Mouse (Mus musculus): Measurements from ENCODE around the gene Ryk. TPM values are rescaled to one million over a fixed set of nuclear protein-coding genes. Genes with fewer than 3 reads are reported as not detected.
A peak's percentile ranks its signal among the peaks of the same experiment; 100 is the strongest.

Ryk gene
- polyA plus RNA-seq, 1 experiment from 2014 or later, result 12.5 TPM

- H3K4me1 ChIP-seq (ENCODE audit: control insufficient read depth, insufficient read depth, low read length), result peaks cover 59% of the 10 kb centered on the region
- no peaks in the 10 kb centered on the region for H3K27me3 ChIP-seq (ENCODE audit: control insufficient read depth, insufficient read depth, low read length)
- peak overlapping the region; percentile 82 for H3K27ac ChIP-seq (ENCODE audit: low read length)
- H3K9me3 ChIP-seq (replicated peaks; ENCODE audit: control insufficient read depth, low read length), result no peaks in the 10 kb centered on the region
- peak overlapping the region; percentile 49 for H3K9ac ChIP-seq (ENCODE audit: low read length)
- 51% methylated on average over 7 of the region's 7 CpGs for WGBS
- no peak overlapping the region for H3K4me3 ChIP-seq (ENCODE audit: low read length)
- ATAC-seq (replicated peaks; ENCODE audit: extremely low read depth, insufficient read depth, low FRiP score), result no peak
- H3K4me2 ChIP-seq (ENCODE audit: low read depth, low read length), result no peak overlapping the region
- H3K36me3 ChIP-seq (ENCODE audit: control insufficient read depth, insufficient read depth), result peaks cover 12% of the 10 kb centered on the region; the same call in 1 of the 2 replicates
Measured at GRCm38 (mm10) chr9:102861789-102862188, 27.1 kb downstream of the Ryk start.

GRCm38 (mm10) chr9:102862260-102862659, 27.5 kb downstream of the Ryk start:
- Histone ChIP-seq H3K4me3 (ENCODE audit: low read length) (no peak overlapping the region), H3K27me3 (ENCODE audit: control insufficient read depth, insufficient read depth, low read length) (no peaks in the 10 kb centered on the region), H3K9me3 (replicated peaks; ENCODE audit: control insufficient read depth, low read length) (no peaks in the 10 kb centered on the region), H3K36me3 (ENCODE audit: control insufficient read depth, insufficient read depth) (0 out of 2 replicates have a peak, but pooled peaks cover 8% of the 10 kb centered on the region), H3K4me2 (ENCODE audit: low read depth, low read length) (no peak overlapping the region), H3K9ac (ENCODE audit: low read length) (no peak overlapping the region), H3K4me1 (ENCODE audit: control insufficient read depth, insufficient read depth, low read length) (peaks cover 59% of the 10 kb centered on the region), H3K27ac (ENCODE audit: low read length) (peak overlapping the region; percentile 82; the same call in 1 of the 2 replicates)
- 85% methylated on average over 3 of the region's 3 CpGs for WGBS
- no peak for ATAC-seq (replicated peaks; ENCODE audit: extremely low read depth, insufficient read depth, low FRiP score)

GRCm38 (mm10) chr9:102863876-102864545, 29.3 kb downstream of the Ryk start:
- no peak overlapping the region for H3K4me3 ChIP-seq (ENCODE audit: low read length)
- no peaks in the 10 kb centered on the region for H3K27me3 ChIP-seq (ENCODE audit: control insufficient read depth, insufficient read depth, low read length)
- peak overlapping the region; percentile 88 for H3K27ac ChIP-seq (ENCODE audit: low read length)
- peaks cover 10% of the 10 kb centered on the region for H3K36me3 ChIP-seq (ENCODE audit: control insufficient read depth, insufficient read depth)
- peak overlapping the region; percentile 46 for H3K4me2 ChIP-seq (ENCODE audit: low read depth, low read length)
- ATAC-seq (replicated peaks; ENCODE audit: extremely low read depth, insufficient read depth, low FRiP score), result peak; percentile 78
- H3K9ac ChIP-seq (ENCODE audit: low read length), result peak overlapping the region; percentile 35; the same call in 1 of the 2 replicates
- no peaks in the 10 kb centered on the region for H3K9me3 ChIP-seq (replicated peaks; ENCODE audit: control insufficient read depth, low read length)
- H3K4me1 ChIP-seq (ENCODE audit: control insufficient read depth, insufficient read depth, low read length), result peaks cover 59% of the 10 kb centered on the region
- WGBS, result 21% methylated on average over 14 of the region's 14 CpGs

- 60% methylated on average over 8 of the region's 8 CpGs for WGBS
- ATAC-seq (replicated peaks; ENCODE audit: extremely low read depth, insufficient read depth, low FRiP score), result no peak
- Histone ChIP-seq H3K9me3 (replicated peaks; ENCODE audit: control insufficient read depth, low read length) (no peaks in the 10 kb centered on the region), H3K27ac (ENCODE audit: low read length) (peak overlapping the region; percentile 88), H3K4me3 (ENCODE audit: low read length) (no peak overlapping the region), H3K9ac (ENCODE audit: low read length) (no peak overlapping the region), H3K36me3 (ENCODE audit: control insufficient read depth, insufficient read depth) (peaks cover 11% of the 10 kb centered on the region), H3K4me2 (ENCODE audit: low read depth, low read length) (no peak overlapping the region; the same call in 1 of the 2 replicates), H3K27me3 (ENCODE audit: control insufficient read depth, insufficient read depth, low read length) (no peaks in the 10 kb centered on the region), H3K4me1 (ENCODE audit: control insufficient read depth, insufficient read depth, low read length) (peaks cover 59% of the 10 kb centered on the region)
Measured at GRCm38 (mm10) chr9:102864931-102865330, 30.2 kb downstream of the Ryk start.

GRCm38 (mm10) chr9:102865946-102866737, 31.4 kb downstream of the Ryk start:
- Histone ChIP-seq H3K4me3 (ENCODE audit: low read length) (no peak overlapping the region), H3K9me3 (replicated peaks; ENCODE audit: control insufficient read depth, low read length) (no peaks in the 10 kb centered on the region), H3K9ac (ENCODE audit: low read length) (no peak overlapping the region), H3K4me2 (ENCODE audit: low read depth, low read length) (no peak overlapping the region), H3K4me1 (ENCODE audit: control insufficient read depth, insufficient read depth, low read length) (peaks cover 49% of the 10 kb centered on the region), H3K27me3 (ENCODE audit: control insufficient read depth, insufficient read depth, low read length) (no peaks in the 10 kb centered on the region), H3K27ac (ENCODE audit: low read length) (no peak overlapping the region), H3K36me3 (ENCODE audit: control insufficient read depth, insufficient read depth) (peaks cover 11% of the 10 kb centered on the region)
- ATAC-seq (replicated peaks; ENCODE audit: extremely low read depth, insufficient read depth, low FRiP score), result no peak
- 67% methylated on average over 12 of the region's 12 CpGs for WGBS

GRCm38 (mm10) chr9:102866893-102867292, 32.2 kb downstream of the Ryk start:
- Histone ChIP-seq H3K4me2 (ENCODE audit: low read depth, low read length) (no peak overlapping the region), H3K27ac (ENCODE audit: low read length) (no peak overlapping the region), H3K4me1 (ENCODE audit: control insufficient read depth, insufficient read depth, low read length) (peaks cover 42% of the 10 kb centered on the region), H3K27me3 (ENCODE audit: control insufficient read depth, insufficient read depth, low read length) (no peaks in the 10 kb centered on the region), H3K9ac (ENCODE audit: low read length) (no peak overlapping the region), H3K4me3 (ENCODE audit: low read length) (no peak overlapping the region), H3K36me3 (ENCODE audit: control insufficient read depth, insufficient read depth) (peaks cover 17% of the 10 kb centered on the region), H3K9me3 (replicated peaks; ENCODE audit: control insufficient read depth, low read length) (no peaks in the 10 kb centered on the region)
- 14% methylated on average over 4 of the region's 4 CpGs for WGBS
- peak; percentile 50 for ATAC-seq (replicated peaks; ENCODE audit: extremely low read depth, insufficient read depth, low FRiP score)

- H3K9me3 ChIP-seq (replicated peaks; ENCODE audit: control insufficient read depth, low read length), result no peaks in the 10 kb centered on the region
- H3K4me1 ChIP-seq (ENCODE audit: control insufficient read depth, insufficient read depth, low read length), result peaks cover 36% of the 10 kb centered on the region
- no peak for ATAC-seq (replicated peaks; ENCODE audit: extremely low read depth, insufficient read depth, low FRiP score)
- H3K4me2 ChIP-seq (ENCODE audit: low read depth, low read length), result no peak overlapping the region
- WGBS, result 87% methylated on average over 4 of the region's 4 CpGs
- H3K27me3 ChIP-seq (ENCODE audit: control insufficient read depth, insufficient read depth, low read length), result no peaks in the 10 kb centered on the region
- no peak overlapping the region for H3K9ac ChIP-seq (ENCODE audit: low read length)
- H3K27ac ChIP-seq (ENCODE audit: low read length), result no peak overlapping the region
- H3K4me3 ChIP-seq (ENCODE audit: low read length), result no peak overlapping the region
- H3K36me3 ChIP-seq (ENCODE audit: control insufficient read depth, insufficient read depth), result peaks cover 22% of the 10 kb centered on the region
Measured at GRCm38 (mm10) chr9:102867516-102867915, 32.8 kb downstream of the Ryk start.

GRCm38 (mm10) chr9:102868451-102868850, 33.7 kb downstream of the Ryk start:
- no peaks in the 10 kb centered on the region for H3K27me3 ChIP-seq (ENCODE audit: control insufficient read depth, insufficient read depth, low read length)
- H3K9me3 ChIP-seq (replicated peaks; ENCODE audit: control insufficient read depth, low read length), result no peaks in the 10 kb centered on the region
- H3K4me2 ChIP-seq (ENCODE audit: low read depth, low read length), result no peak overlapping the region
- 90% methylated on average over 7 of the region's 7 CpGs for WGBS
- no peak for ATAC-seq (replicated peaks; ENCODE audit: extremely low read depth, insufficient read depth, low FRiP score)
- peaks cover 26% of the 10 kb centered on the region for H3K36me3 ChIP-seq (ENCODE audit: control insufficient read depth, insufficient read depth)
- no peak overlapping the region for H3K4me3 ChIP-seq (ENCODE audit: low read length)
- H3K9ac ChIP-seq (ENCODE audit: low read length), result no peak overlapping the region
- H3K27ac ChIP-seq (ENCODE audit: low read length), result no peak overlapping the region
- peaks cover 28% of the 10 kb centered on the region for H3K4me1 ChIP-seq (ENCODE audit: control insufficient read depth, insufficient read depth, low read length)

All from heart, embryonic 16.5 days (tissue).